Mouse (Mus musculus) cerebellum, adult 11-12 months (tissue): ENCODE results near the gene Asna1.
A peak's percentile ranks its signal among the peaks of the same experiment; 100 is the strongest.

ENCODE experiments used
- DNase-seq: peaks from one replicate; pipeline ENCODE4 v3.0.0; 2022

Asna1 gene

GRCm38 (mm10) chr8:84987903-84988302 lies 37.2 kb downstream of the Asna1 start:
- peak; percentile 60 for DNase-seq

- DNase-seq: no peak
Measured at GRCm38 (mm10) chr8:84987388-84987787, 37.7 kb downstream of the Asna1 start.

GRCm38 (mm10) chr8:84986379-84986945 lies 38.6 kb downstream of the Asna1 start:
- no peak for DNase-seq

GRCm38 (mm10) chr8:84985684-84986378 lies 39.2 kb downstream of the Asna1 start:
- DNase-seq: peak; percentile 94

GRCm38 (mm10) chr8:84985049-84985683 lies 39.9 kb downstream of the Asna1 start:
- DNase-seq: no peak

- peak; percentile 67 for DNase-seq
Measured at GRCm38 (mm10) chr8:84984294-84985048, 40.6 kb downstream of the Asna1 start.

- DNase-seq: peak; percentile 37
Measured at GRCm38 (mm10) chr8:84982499-84983011, 42.5 kb downstream of the Asna1 start.

- DNase-seq: peak; percentile 59
Measured at GRCm38 (mm10) chr8:84981644-84982498, 43.2 kb downstream of the Asna1 start.

- DNase-seq: peak; percentile 76
Measured at GRCm38 (mm10) chr8:84980622-84981358, 44.3 kb downstream of the Asna1 start.

- DNase-seq: peak; percentile 90
Measured at GRCm38 (mm10) chr8:84979599-84980421, 45.3 kb downstream of the Asna1 start.

- DNase-seq: peak; percentile 93
Measured at GRCm38 (mm10) chr8:84978248-84978940, 46.7 kb downstream of the Asna1 start, which contains the start of gene Junb. Gene Junb, minus strand, starts transcription at chr8:84978718.

GRCm38 (mm10) chr8:84977435-84978247 lies 47.4 kb downstream of the Asna1 start:
- peak; percentile 75 for DNase-seq

- peak; percentile 77 for DNase-seq
Measured at GRCm38 (mm10) chr8:84976763-84977434, 48.2 kb downstream of the Asna1 start.

GRCm38 (mm10) chr8:84976031-84976762 lies 48.9 kb downstream of the Asna1 start:
- DNase-seq: peak; percentile 94

- peak; percentile 60 for DNase-seq
Measured at GRCm38 (mm10) chr8:84975434-84975833, 49.6 kb downstream of the Asna1 start.

GRCm38 (mm10) chr8:84974543-84975142 lies 50.4 kb downstream of the Asna1 start:
- DNase-seq: no peak
